Mouse (Mus musculus) hindbrain, postnatal 0 days (tissue): Measurements from ENCODE around the gene Gm5134. TPM values are rescaled to one million over a fixed set of nuclear protein-coding genes. Genes with fewer than 3 reads are reported as not detected.

ENCODE experiments used
- ATAC-seq: fragments of 200-750 bp; cut with Nextera tagmentation; 2 replicates; pipeline ENCODE4 v1.8.0; 2017; ENCODE audit warnings: mild to moderate bottlenecking, moderate TSS enrichment, moderate library complexity
- DNase-seq: peaks from one replicate; pipeline ENCODE4 v3.0.0-alpha.2; 2015; ENCODE audit warnings: low spot score
- H3K27ac ChIP-seq: fragments of 300-500 bp; sonication (generic); 2 replicates; pipeline ENCODE4 v1.5.1; 2014; ENCODE audit warnings: mild to moderate bottlenecking
- H3K27me3 ChIP-seq: fragments of 300-500 bp; sonication (generic); 2 replicates; pipeline ENCODE4 v1.6.1; 2014; ENCODE audit warnings: low read length, mixed read lengths; ENCODE audit not compliant: insufficient read depth
- H3K36me3 ChIP-seq: fragments of 300-500 bp; sonication (generic); 2 replicates; pipeline ENCODE4 v1.6.1; 2014; ENCODE audit warnings: low read length, mixed read lengths; ENCODE audit not compliant: insufficient read depth
- H3K4me1 ChIP-seq: fragments of 300-500 bp; sonication (generic); 2 replicates; pipeline ENCODE4 v1.6.1; 2014; ENCODE audit warnings: antibody characterized with exemption, low read length, mixed read lengths; ENCODE audit not compliant: insufficient read depth
- H3K4me2 ChIP-seq: fragments of 300-500 bp; sonication (generic); 2 replicates; pipeline ENCODE4 v1.6.1; 2014; ENCODE audit warnings: low read depth, mild to moderate bottlenecking, low read length, moderate library complexity, mixed read lengths
- H3K4me3 ChIP-seq: fragments of 300-500 bp; sonication (generic); 2 replicates; pipeline ENCODE4 v1.5.1; 2014; ENCODE audit warnings: low read length
- H3K9ac ChIP-seq: fragments of 300-500 bp; sonication (generic); replicated peaks from 2 replicates; pipeline ENCODE4 v1.6.1; 2014; ENCODE audit warnings: mild to moderate bottlenecking, low read length, moderate library complexity, mixed read lengths
- H3K9me3 ChIP-seq: fragments of 300-500 bp; sonication (generic); 2 replicates; pipeline ENCODE4 v1.6.1; 2016; ENCODE audit warnings: low read length, mixed read lengths
- CTCF ChIP-seq: IDR thresholded peaks from 2 replicates; pipeline ENCODE4 v1.5.1; 2016; ENCODE audit warnings: antibody characterized with exemption, control low read depth, low read depth
- WGBS: fragments of 180-500 bp; shearing (Covaris S2); extraction: QIAGEN DNeasy Blood & Tissue Kit; methylation state at CpG from one replicate; pipeline ENCODE4 v1.1.7; 2014; 5-methylcytosine and 5-hydroxymethylcytosine counted together
- polyA plus RNA-seq: library from polyadenylated mRNA; unstranded; fragments of >200 nt; fragmentation: Nextera tagmentation; extraction: Ambion mirVana; gene quantifications from 2 replicates; pipeline ENCODE4 v1.2.1, GENCODE M21; 2015
- total RNA-seq: library from RNA; depleted of rRNA; stranded (reverse); fragments of >200 nt; gene quantifications from 2 replicates; pipeline ENCODE4 v1.2.3, GENCODE M21; 2014

Gene Gm5134
- total and polyA plus RNA-seq, 2 experiments from 2014 or later, result not detected

GRCm38 (mm10) chr10:76023921-76024320 lies 69.6 kb downstream of the Gm5134 start:
- ATAC-seq (no peak), DNase-seq (no peak)
- Histone ChIP-seq H3K4me2 (no peak overlapping the region), H3K4me1 (no peaks in the 10 kb centered on the region), H3K27ac (no peak overlapping the region), H3K4me3 (no peak overlapping the region), H3K27me3 (no peaks in the 10 kb centered on the region), H3K9me3 (no peaks in the 10 kb centered on the region), H3K36me3 (no peaks in the 10 kb centered on the region), H3K9ac (no peak overlapping the region)
- no peak for TF ChIP-seq CTCF
- WGBS, result 93% methylated on average over 6 of the region's 6 CpGs

GRCm38 (mm10) chr10:76025470-76026190 lies 71.3 kb downstream of the Gm5134 start:
- H3K9ac ChIP-seq, result no peak overlapping the region
- H3K27me3 ChIP-seq, result no peaks in the 10 kb centered on the region
- H3K4me3 ChIP-seq, result no peak overlapping the region
- no peak overlapping the region for H3K4me2 ChIP-seq
- no peak overlapping the region for H3K27ac ChIP-seq
- DNase-seq (no peak), ATAC-seq (no peak)
- 91% methylated on average over 10 of the region's 10 CpGs for WGBS
- H3K9me3 ChIP-seq, result no peaks in the 10 kb centered on the region
- no peaks in the 10 kb centered on the region for H3K4me1 ChIP-seq
- no peaks in the 10 kb centered on the region for H3K36me3 ChIP-seq
- TF ChIP-seq CTCF, result no peak

GRCm38 (mm10) chr10:76027127-76028015 lies 73.1 kb downstream of the Gm5134 start:
- Histone ChIP-seq H3K27me3 (no peaks in the 10 kb centered on the region), H3K4me2 (no peak overlapping the region), H3K4me1 (no peaks in the 10 kb centered on the region), H3K27ac (no peak overlapping the region), H3K9ac (no peak overlapping the region), H3K4me3 (no peak overlapping the region), H3K9me3 (no peaks in the 10 kb centered on the region), H3K36me3 (no peaks in the 10 kb centered on the region)
- no peak for TF ChIP-seq CTCF
- DNase-seq (no peak), ATAC-seq (no peak)
- WGBS, result 73% methylated on average over 11 of the region's 12 CpGs

GRCm38 (mm10) chr10:76028016-76028366 lies 73.7 kb downstream of the Gm5134 start:
- Histone ChIP-seq H3K9ac (no peak overlapping the region), H3K36me3 (no peaks in the 10 kb centered on the region), H3K4me1 (no peaks in the 10 kb centered on the region), H3K9me3 (no peaks in the 10 kb centered on the region), H3K27me3 (no peaks in the 10 kb centered on the region), H3K27ac (no peak overlapping the region), H3K4me3 (no peak overlapping the region), H3K4me2 (no peak overlapping the region)
- TF ChIP-seq CTCF, result no peak
- 21% methylated on average over 4 of the region's 4 CpGs for WGBS
- ATAC-seq (no peak), DNase-seq (no peak)

- DNase-seq (no peak), ATAC-seq (no peak)
- Histone ChIP-seq H3K4me2 (no peak overlapping the region), H3K27ac (no peak overlapping the region), H3K36me3 (no peaks in the 10 kb centered on the region), H3K9ac (no peak overlapping the region), H3K4me1 (no peaks in the 10 kb centered on the region), H3K4me3 (no peak overlapping the region), H3K9me3 (no peaks in the 10 kb centered on the region), H3K27me3 (no peaks in the 10 kb centered on the region)
- 77% methylated on average over 9 of the region's 9 CpGs for WGBS
- no peak for TF ChIP-seq CTCF
Observed at GRCm38 (mm10) chr10:76028396-76028795, 74.1 kb downstream of the Gm5134 start.

- H3K4me2 ChIP-seq, result no peak overlapping the region
- H3K4me3 ChIP-seq, result no peak overlapping the region
- H3K27ac ChIP-seq, result no peak overlapping the region
- H3K4me1 ChIP-seq, result no peaks in the 10 kb centered on the region
- H3K9ac ChIP-seq, result no peak overlapping the region
- DNase-seq (no peak), ATAC-seq (no peak)
- TF ChIP-seq CTCF, result no peak
- H3K36me3 ChIP-seq, result no peaks in the 10 kb centered on the region
- no peaks in the 10 kb centered on the region for H3K9me3 ChIP-seq
- 67% methylated on average over 5 of the region's 5 CpGs for WGBS
- H3K27me3 ChIP-seq, result no peaks in the 10 kb centered on the region
Observed at GRCm38 (mm10) chr10:76029276-76029675, 75.0 kb downstream of the Gm5134 start.

- no peak overlapping the region for H3K4me3 ChIP-seq
- H3K4me1 ChIP-seq, result no peaks in the 10 kb centered on the region
- TF ChIP-seq CTCF, result no peak
- H3K36me3 ChIP-seq, result no peaks in the 10 kb centered on the region
- no peak overlapping the region for H3K4me2 ChIP-seq
- H3K27me3 ChIP-seq, result no peaks in the 10 kb centered on the region
- 60% methylated on average over 5 of the region's 5 CpGs for WGBS
- ATAC-seq, result no peak
- no peak overlapping the region for H3K9ac ChIP-seq
- DNase-seq, result no peak
- no peak overlapping the region for H3K27ac ChIP-seq
- no peaks in the 10 kb centered on the region for H3K9me3 ChIP-seq
Observed at GRCm38 (mm10) chr10:76030496-76030895, 76.2 kb downstream of the Gm5134 start.
